Mouse (Mus musculus) mammary gland, adult 2 months (tissue): ENCODE results near the gene Ccdc28a. TPM values are rescaled to one million over a fixed set of nuclear protein-coding genes. Genes with fewer than 3 reads are reported as not detected.

Experiments used
- polyA plus RNA-seq: library from polyadenylated mRNA; depleted of rRNA; stranded (reverse); fragments of >200 nt; gene quantifications from 2 replicates; pipeline ENCODE4 v1.2.3, GENCODE M21; 2012; ENCODE audit warnings: low replicate concordance; rRNA removed

Gene Ccdc28a
- polyA plus RNA-seq: 13.7 and 22.3 TPM in 2 replicates

GRCm38 (mm10) chr10:18234560-18235401 lies at the start of gene Ccdc28a:
Gene Ccdc28a (minus strand): TSS chr10:18234998.

DNA sequence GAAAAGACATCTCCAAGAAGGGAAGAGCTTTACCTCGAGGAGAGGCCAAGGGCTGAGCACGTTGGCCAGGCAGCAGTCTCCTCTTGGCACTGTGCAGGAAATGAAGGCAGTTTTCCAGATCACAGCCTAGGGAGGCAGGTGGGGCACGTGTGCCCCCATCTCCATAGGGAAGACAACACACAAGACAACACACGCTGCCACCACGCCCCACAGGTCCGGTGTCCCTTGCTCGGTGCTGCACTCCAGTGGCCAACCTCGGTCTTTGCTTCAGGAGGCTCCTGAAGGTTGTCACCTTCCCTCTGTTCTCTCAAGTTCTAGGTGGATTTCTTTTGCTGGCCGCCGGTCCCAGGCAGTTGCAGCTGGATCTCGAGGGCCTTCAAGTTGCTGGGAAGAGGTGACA lies 24.1 kb downstream of the Ccdc28a start, which contains the start of gene Ect2l:
TSS of gene Ect2l (minus strand) at position 165 of the 400 bp plus-strand sequence.

Other genes starting within 250 kb of the Ccdc28a start
- gene Abracl, start 211.7 kb downstream of the Ccdc28a start, polyA plus RNA-seq: 3.3 and 5.9 TPM in 2 replicates
- gene Reps1, start 179.1 kb downstream of the Ccdc28a start, polyA plus RNA-seq: 37.3 and 49.4 TPM in 2 replicates
- not detected in 2 replicates for gene Ect2l, start 24.1 kb downstream of the Ccdc28a start, polyA plus RNA-seq
- gene Nhsl1, start 84.0 kb upstream of the Ccdc28a start, polyA plus RNA-seq: 8.6 and 10.2 TPM in 2 replicates